Mouse (Mus musculus) bone marrow macrophage, adult 2 months (primary cell): Measurements from ENCODE around the gene Sf3b2.

Experiments used
- CTCF ChIP-seq: IDR thresholded peaks from 2 replicates; pipeline ENCODE4 v1.5.1; 2012; ENCODE audit warnings: low read depth, mild to moderate bottlenecking, low read length, moderate library complexity
- POLR2A ChIP-seq: IDR thresholded peaks from 2 replicates; pipeline ENCODE4 v1.6.1; 2012; ENCODE audit warnings: mild to moderate bottlenecking, low read depth, low read length, borderline replicate concordance

DNA sequence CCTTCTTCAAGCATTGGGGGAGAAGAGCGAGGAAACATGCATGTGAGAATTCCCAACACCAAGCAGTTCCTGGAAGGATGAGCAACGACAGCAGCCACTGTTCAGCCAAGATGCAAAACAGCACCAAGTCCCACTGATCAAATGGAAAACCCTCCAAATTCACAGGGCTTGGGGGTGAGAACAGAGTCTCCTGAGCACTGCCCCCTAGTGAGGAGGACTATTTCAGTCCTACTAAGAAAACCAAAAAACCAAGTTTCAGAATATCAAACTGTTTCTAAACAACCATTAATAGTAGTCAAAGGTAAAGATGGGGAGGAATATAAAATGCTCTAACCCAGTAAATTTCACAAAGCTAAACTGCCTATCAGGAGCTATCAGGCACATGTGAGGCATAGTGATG, 18.7 kb downstream of the Sf3b2 start:
- TF ChIP-seq CTCF (no peak), POLR2A (no peak)
